Mouse (Mus musculus) MEL (cell line): ENCODE data around the gene Kcnab1. TPM values are rescaled to one million over a fixed set of nuclear protein-coding genes. Genes with fewer than 3 reads are reported as not detected.

Experiments used
- DNase-seq: peaks from one replicate; pipeline ENCODE4 v3.0.0; 2011; ENCODE audit warnings: low read depth, low spot score
- H3K27ac ChIP-seq: 2 replicates; pipeline ENCODE4 v1.5.1; 2012; ENCODE audit warnings: low read depth, mild to moderate bottlenecking, control low read depth, low read length, moderate library complexity; ENCODE audit not compliant: control insufficient read depth
- H3K27me3 ChIP-seq, 2 experiments: fragments of 150-350 bp in 1 of 2; sonication (generic) in 1 of 2; 2 replicates each; pipeline ENCODE4 v1.6.1; 2012; ENCODE audit warnings: low read length in 2 of 2, mild to moderate bottlenecking in 2 of 2, improper control_type of control experiment in 1 of 2, moderate library complexity in 1 of 2; ENCODE audit not compliant: insufficient read depth in 2 of 2, control insufficient read depth in 1 of 2
- H3K36me3 ChIP-seq, 2 experiments: 2 replicates each; pipeline ENCODE4 v1.6.1; 2012 to 2014; ENCODE audit warnings: low read length in 2 of 2, improper control_type of control experiment in 1 of 2, inconsistent platforms in 1 of 2, mild to moderate bottlenecking in 1 of 2; ENCODE audit not compliant: insufficient read depth in 2 of 2, control insufficient read depth in 1 of 2
- H3K4me1 ChIP-seq, 2 experiments: fragments of 150-350 bp in 1 of 2; sonication (generic) in 1 of 2; 2 replicates each; pipeline ENCODE4 v1.6.1; 2012; ENCODE audit warnings: low read length in 2 of 2, improper control_type of control experiment in 1 of 2, mild to moderate bottlenecking in 1 of 2; ENCODE audit not compliant: insufficient read depth in 2 of 2, control insufficient read depth in 1 of 2
- H3K4me3 ChIP-seq, 2 experiments: fragments of 150-350 bp in 1 of 2; sonication (generic) in 1 of 2; 2 replicates each; pipeline ENCODE4 v1.5.1; 2012; ENCODE audit warnings: low read depth in 2 of 2, low read length in 2 of 2, mild to moderate bottlenecking in 2 of 2, moderate library complexity in 2 of 2, control low read depth in 1 of 2, improper control_type of control experiment in 1 of 2; ENCODE audit not compliant: control insufficient read depth in 1 of 2, insufficient read depth in 1 of 2
- H3K79me2 ChIP-seq: 2 replicates; pipeline ENCODE4 v1.6.1; 2012; ENCODE audit warnings: mild to moderate bottlenecking, low read length, moderate library complexity; ENCODE audit not compliant: control insufficient read depth, poor library complexity, insufficient read depth
- H3K9ac ChIP-seq: 2 replicates; pipeline ENCODE4 v1.6.1; 2012; ENCODE audit warnings: low read depth, mild to moderate bottlenecking, control low read depth, low read length, moderate library complexity; ENCODE audit not compliant: control insufficient read depth, poor library complexity, severe bottlenecking
- H3K9me3 ChIP-seq: fragments of 150-350 bp; sonication (generic); replicated peaks from 2 replicates; pipeline ENCODE4 v1.6.1; 2012; ENCODE audit warnings: mild to moderate bottlenecking, low read length, improper control_type of control experiment, moderate library complexity; ENCODE audit not compliant: insufficient read depth
- BHLHE40 ChIP-seq: IDR thresholded peaks from 2 replicates; pipeline ENCODE4 v1.6.1; 2012; ENCODE audit warnings: low read depth, mild to moderate bottlenecking, inconsistent platforms, low read length, improper control_type of control experiment, borderline replicate concordance
- CHD1 ChIP-seq: IDR thresholded peaks from 2 replicates; pipeline ENCODE4 v1.6.1; 2012; ENCODE audit warnings: low read depth, mild to moderate bottlenecking, inconsistent platforms, low read length, improper control_type of control experiment
- CHD2 ChIP-seq: IDR thresholded peaks from 2 replicates; pipeline ENCODE4 v1.6.1; 2011; ENCODE audit warnings: low read length, improper control_type of control experiment
- CTCF ChIP-seq, 3 experiments: IDR thresholded peaks in 2 of 3; conservative IDR thresholded peaks in 1 of 3; 2 replicates each; pipeline ENCODE4 v1.5.1; 2011 to 2012; ENCODE audit warnings: low read length in 3 of 3, low read depth in 2 of 3, mild to moderate bottlenecking in 2 of 3, improper control_type of control experiment in 1 of 3, inconsistent platforms in 1 of 3, mixed read lengths in 1 of 3, moderate library complexity in 1 of 3; ENCODE audit not compliant: control insufficient read depth in 1 of 3, insufficient read depth in 1 of 3, poor library complexity in 1 of 3, severe bottlenecking in 1 of 3
- GABPA ChIP-seq: IDR thresholded peaks from 2 replicates; pipeline ENCODE4 v1.6.1; 2012; ENCODE audit warnings: low read depth, mild to moderate bottlenecking, inconsistent platforms, low read length, improper control_type of control experiment, moderate library complexity
- GATA1 ChIP-seq: IDR thresholded peaks from 2 replicates; pipeline ENCODE4 v1.6.1; 2011; ENCODE audit warnings: low read depth, low read length, improper control_type of control experiment
- HCFC1 ChIP-seq: IDR thresholded peaks from 2 replicates; pipeline ENCODE4 v1.6.1; 2012; ENCODE audit warnings: low read depth, mild to moderate bottlenecking, inconsistent platforms, low read length, improper control_type of control experiment, moderate library complexity
- MAFK ChIP-seq: IDR thresholded peaks from 2 replicates; pipeline ENCODE4 v1.6.1; 2011; ENCODE audit warnings: low read depth, mild to moderate bottlenecking, low read length, improper control_type of control experiment, borderline replicate concordance
- MAX ChIP-seq: IDR thresholded peaks from 2 replicates; pipeline ENCODE4 v1.6.1; 2011; ENCODE audit warnings: low read length, improper control_type of control experiment
- MAZ ChIP-seq: IDR thresholded peaks from 2 replicates; pipeline ENCODE4 v1.6.1; 2012; ENCODE audit warnings: low read depth, mild to moderate bottlenecking, inconsistent platforms, low read length, improper control_type of control experiment
- MXI1 ChIP-seq: IDR thresholded peaks from 2 replicates; pipeline ENCODE4 v1.6.1; 2011; ENCODE audit warnings: mild to moderate bottlenecking, low read depth, low read length, improper control_type of control experiment
- MYC ChIP-seq: IDR thresholded peaks from 2 replicates; pipeline ENCODE4 v1.6.1; 2011; ENCODE audit warnings: low read depth, mild to moderate bottlenecking, low read length, improper control_type of control experiment, moderate library complexity
- NELFE ChIP-seq: IDR thresholded peaks from 2 replicates; pipeline ENCODE4 v1.6.1; 2011; ENCODE audit warnings: low read depth, low read length, improper control_type of control experiment
- NRF1 ChIP-seq: IDR thresholded peaks from 2 replicates; pipeline ENCODE4 v1.6.1; 2014; ENCODE audit warnings: low read depth, mild to moderate bottlenecking, inconsistent platforms, low read length, improper control_type of control experiment, moderate library complexity; ENCODE audit not compliant: poor library complexity, insufficient read depth, severe bottlenecking
- POLR2AphosphoS2 ChIP-seq: IDR thresholded peaks from 2 replicates; pipeline ENCODE4 v1.6.1; 2011; ENCODE audit warnings: low read length, improper control_type of control experiment
- POLR2AphosphoS5 ChIP-seq: IDR thresholded peaks from 2 replicates; pipeline ENCODE4 v1.6.1; 2012; ENCODE audit warnings: low read depth, borderline replicate concordance, mild to moderate bottlenecking, inconsistent platforms, low read length, moderate library complexity, mixed read lengths
- RCOR1 ChIP-seq: IDR thresholded peaks from 2 replicates; pipeline ENCODE4 v1.6.1; 2012; ENCODE audit warnings: low read depth, mild to moderate bottlenecking, inconsistent platforms, low read length, improper control_type of control experiment
- SIN3A ChIP-seq: IDR thresholded peaks from 2 replicates; pipeline ENCODE4 v1.6.1; 2012; ENCODE audit warnings: low read length, improper control_type of control experiment, inconsistent platforms
- SMC3 ChIP-seq: IDR thresholded peaks from 2 replicates; pipeline ENCODE4 v1.6.1; 2011; ENCODE audit warnings: low read depth, low read length, improper control_type of control experiment
- USF2 ChIP-seq, 2 experiments: IDR thresholded peaks; 2 replicates each; pipeline ENCODE4 v1.6.1; 2011 to 2012; ENCODE audit warnings: improper control_type of control experiment in 2 of 2, low read length in 2 of 2, borderline replicate concordance in 1 of 2, inconsistent platforms in 1 of 2, low read depth in 1 of 2, mild to moderate bottlenecking in 1 of 2; ENCODE audit not compliant: insufficient read depth in 1 of 2
- ZNF384 ChIP-seq: IDR thresholded peaks from 2 replicates; pipeline ENCODE4 v1.6.1; 2012; ENCODE audit warnings: low read depth, mild to moderate bottlenecking, inconsistent platforms, low read length, improper control_type of control experiment
- polyA plus RNA-seq, 2 experiments: library from polyadenylated mRNA; stranded (reverse) in 1 of 2; unstranded in 1 of 2; fragments of >175 nt in 1 of 2; fragments of >200 nt in 1 of 2; gene quantifications; 2 replicates each; pipeline versions ENCODE4 v1.2.1 to v1.2.4; 2012; ENCODE audit warnings: low replicate concordance in 2 of 2, low read depth in 1 of 2; ENCODE audit not compliant: insufficient read length in 2 of 2, insufficient read depth in 1 of 2, missing spikeins in 1 of 2
- total RNA-seq: library from RNA; depleted of rRNA; stranded (reverse); fragments of 300-350 nt; gene quantifications from 2 replicates; pipeline ENCODE4 v1.2.3, GENCODE M21; 2012

The Kcnab1 gene
- total and polyA plus RNA-seq, 3 experiments: 0.06 to 0.08 TPM; not detected in 1

DNA sequence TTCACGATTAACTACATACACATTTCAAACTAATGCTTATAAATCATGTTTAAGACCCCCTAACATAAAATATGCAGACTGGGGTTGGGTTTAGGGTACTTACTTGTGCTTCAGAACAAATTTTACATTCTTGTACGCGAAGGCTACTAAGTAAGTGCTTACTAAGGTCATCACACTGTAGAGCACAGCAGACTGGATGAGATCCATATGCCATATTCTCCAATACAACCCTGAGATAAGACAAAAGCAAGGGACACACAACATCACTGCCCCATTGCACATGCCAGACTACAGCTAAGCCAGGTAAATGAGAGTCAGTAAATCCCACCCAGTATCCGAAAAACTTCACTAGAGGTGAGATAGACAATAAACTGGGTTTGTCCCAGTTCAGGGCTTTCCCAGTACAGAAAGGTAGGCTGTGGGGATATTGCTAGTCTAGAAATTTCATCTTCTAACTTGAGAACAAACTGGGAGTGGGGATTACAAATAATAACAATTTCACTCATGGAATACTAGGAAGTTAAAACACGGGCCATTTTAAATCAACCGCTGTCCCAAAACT, 282.1 kb downstream of the Kcnab1 start:
- DNase-seq: peak; percentile 37
- H3K27ac ChIP-seq: no peak overlapping the region
- no peaks in the 10 kb centered on the region for H3K27me3 ChIP-seq
- H3K36me3 ChIP-seq: peaks cover 30 to 39% of the 10 kb centered on the region in 2 experiments
- H3K79me2 ChIP-seq: peaks cover 30% of the 10 kb centered on the region
- H3K4me3 ChIP-seq: peak overlapping the region; percentile 97 to 100
- peaks cover 9 to 13% of the 10 kb centered on the region in 2 experiments for H3K4me1 ChIP-seq
- TF ChIP-seq CHD2 (no peak), GATA1 (0 out of 2 replicates have a peak, but pooled peaks have one; percentile 2), MAFK (0 out of 2 replicates have a peak, but pooled peaks have one; percentile 48)
- H3K9me3 ChIP-seq: no peaks in the 10 kb centered on the region
- H3K9ac ChIP-seq: peak overlapping the region; percentile 95

- peak overlapping the region; percentile 37 for H3K27ac ChIP-seq
- DNase-seq: peak; percentile 57
- H3K27me3 ChIP-seq: no peaks in the 10 kb centered on the region
- H3K4me1 ChIP-seq: peaks cover 10 to 13% of the 10 kb centered on the region in 2 experiments
- peaks cover 30% of the 10 kb centered on the region for H3K79me2 ChIP-seq
- TF ChIP-seq POLR2AphosphoS2: no peak
- TF ChIP-seq MXI1: no peak
- TF ChIP-seq MAFK: no peak; the same call in 1 of the 2 replicates
- no peak for TF ChIP-seq MYC
- 0 out of 2 replicates have a peak, but pooled peaks have one; percentile 12 for TF ChIP-seq HCFC1
- TF ChIP-seq CTCF (IDR thresholded peaks at IDR 0.05 in 2 of 3, conservative IDR thresholded peaks at IDR 0.05 in 1 of 3; ENCODE audit: control insufficient read depth in 1 of 3, insufficient read depth in 1 of 3, low read depth in 2 of 3, low read length in 3 of 3, poor library complexity in 1 of 3, severe bottlenecking in 1 of 3): peak in 1 of 3 experiments; percentile 2; a peak in 1 of 6 replicates
- no peak for TF ChIP-seq USF2 (IDR thresholded peaks at IDR 0.05; ENCODE audit: borderline replicate concordance in 1 of 2, insufficient read depth in 1 of 2, low read depth in 1 of 2, low read length in 2 of 2)
- no peak for TF ChIP-seq RCOR1
- no peak for TF ChIP-seq NRF1
- TF ChIP-seq GABPA: no peak
- TF ChIP-seq SIN3A: 0 out of 2 replicates have a peak, but pooled peaks have one; percentile 53
- no peak for TF ChIP-seq NELFE
- TF ChIP-seq CHD1: 0 out of 2 replicates have a peak, but pooled peaks have one; percentile 50
- TF ChIP-seq MAX: peak; percentile 30; the same call in 1 of the 2 replicates
- TF ChIP-seq ZNF384: no peak
- no peak for TF ChIP-seq BHLHE40
- no peak for TF ChIP-seq MAZ
- peak; percentile 16; the same call in 1 of the 2 replicates for TF ChIP-seq SMC3
- TF ChIP-seq POLR2AphosphoS5: no peak
- peak overlapping the region; percentile 95 for H3K9ac ChIP-seq
- H3K4me3 ChIP-seq: peak overlapping the region; percentile 97 to 100
- H3K36me3 ChIP-seq: peaks cover 28 to 36% of the 10 kb centered on the region in 2 experiments
- H3K9me3 ChIP-seq: no peaks in the 10 kb centered on the region
Measured at GRCm38 (mm10) chr3:65391784-65392420, 282.7 kb downstream of the Kcnab1 start.
